Mouse (Mus musculus): Measurements from ENCODE around the gene Slc37a1.
A peak's percentile ranks its signal among the peaks of the same experiment; 100 is the strongest.

Slc37a1 gene

GRCm38 (mm10) chr17:31317521-31318272, 31.1 kb downstream of the Slc37a1 start:
- no peak for DNase-seq (ENCODE audit: low spot score)

- DNase-seq (ENCODE audit: low spot score) = no peak
These were observed 32.5 kb downstream of the Slc37a1 start for GRCm38 (mm10) chr17:31318906-31319767.

- DNase-seq (ENCODE audit: low spot score) = no peak
These were observed 34.8 kb downstream of the Slc37a1 start for GRCm38 (mm10) chr17:31321425-31321824.

GRCm38 (mm10) chr17:31322446-31322845, 35.9 kb downstream of the Slc37a1 start:
- no peak for DNase-seq (ENCODE audit: low spot score)

GRCm38 (mm10) chr17:31323379-31323778, 36.8 kb downstream of the Slc37a1 start:
- DNase-seq (ENCODE audit: low spot score) = no peak

- DNase-seq (ENCODE audit: low spot score) = no peak
These were observed 37.6 kb downstream of the Slc37a1 start for GRCm38 (mm10) chr17:31324227-31324626.

GRCm38 (mm10) chr17:31325451-31326219, 39.0 kb downstream of the Slc37a1 start:
- DNase-seq (ENCODE audit: low spot score) = no peak

- no peak for DNase-seq (ENCODE audit: low spot score)
These were observed 39.7 kb downstream of the Slc37a1 start for GRCm38 (mm10) chr17:31326220-31326852.

GRCm38 (mm10) chr17:31328466-31328865, 41.9 kb downstream of the Slc37a1 start:
- DNase-seq (ENCODE audit: low spot score) = no peak

- DNase-seq (ENCODE audit: low spot score) = no peak
These were observed 44.0 kb downstream of the Slc37a1 start for GRCm38 (mm10) chr17:31330622-31331021.

GRCm38 (mm10) chr17:31331273-31331672, 44.7 kb downstream of the Slc37a1 start:
- no peak for DNase-seq (ENCODE audit: low spot score)

- DNase-seq (ENCODE audit: low spot score) = no peak
These were observed 45.3 kb downstream of the Slc37a1 start for GRCm38 (mm10) chr17:31331920-31332319.

GRCm38 (mm10) chr17:31332333-31332732, 45.7 kb downstream of the Slc37a1 start:
- no peak for DNase-seq (ENCODE audit: low spot score)

- no peak for DNase-seq (ENCODE audit: low spot score)
These were observed 48.1 kb downstream of the Slc37a1 start for GRCm38 (mm10) chr17:31334509-31335260.

GRCm38 (mm10) chr17:31335344-31336080, 48.9 kb downstream of the Slc37a1 start:
- no peak for DNase-seq (ENCODE audit: low spot score)

- no peak for DNase-seq (ENCODE audit: low spot score)
These were observed 53.2 kb downstream of the Slc37a1 start for GRCm38 (mm10) chr17:31339769-31340168.

- DNase-seq (ENCODE audit: low spot score) = no peak
These were observed 55.6 kb downstream of the Slc37a1 start for GRCm38 (mm10) chr17:31342191-31342590.

GRCm38 (mm10) chr17:31344172-31344801, 57.7 kb downstream of the Slc37a1 start:
- DNase-seq (ENCODE audit: low spot score) = peak; percentile 60

GRCm38 (mm10) chr17:31344816-31345215, 58.2 kb downstream of the Slc37a1 start:
- DNase-seq (ENCODE audit: low spot score) = no peak

GRCm38 (mm10) chr17:31348129-31348528, 61.5 kb downstream of the Slc37a1 start:
- no peak for DNase-seq (ENCODE audit: low spot score)

Data from spleen, adult 12 weeks (tissue).